Mouse (Mus musculus): ENCODE results near the gene Elovl6.

- TF ChIP-seq CTCF (IDR thresholded peaks at IDR 0.05; ENCODE audit: extremely low read depth, insufficient read depth, insufficient read length, insufficient replicate concordance) (no peak), POLR2A (IDR thresholded peaks at IDR 0.05; ENCODE audit: low read depth, low read length) (no peak)
Measured at GRCm38 (mm10) chr3:129529311-129529710, 2.8 kb upstream of the Elovl6 start.
